Mouse (Mus musculus): ENCODE results near the gene Necab2.

The Necab2 gene

GRCm38 (mm10) chr8:119451131-119451530, 4.6 kb downstream of the Necab2 start:
- DNase-seq (ENCODE audit: low read depth, low spot score), result no peak

- no peak for DNase-seq (ENCODE audit: low read depth, low spot score)
Measured at GRCm38 (mm10) chr8:119452919-119453318, 6.4 kb downstream of the Necab2 start.

- no peak for DNase-seq (ENCODE audit: low read depth, low spot score)
Measured at GRCm38 (mm10) chr8:119456045-119456444, 9.5 kb downstream of the Necab2 start.

- no peak for DNase-seq (ENCODE audit: low read depth, low spot score)
Measured at GRCm38 (mm10) chr8:119459724-119460123, 13.2 kb downstream of the Necab2 start.

GRCm38 (mm10) chr8:119461356-119461755, 14.8 kb downstream of the Necab2 start:
- DNase-seq (ENCODE audit: low read depth, low spot score), result no peak

GRCm38 (mm10) chr8:119463709-119464108, 17.2 kb downstream of the Necab2 start:
- no peak for DNase-seq (ENCODE audit: low read depth, low spot score)

GRCm38 (mm10) chr8:119466105-119466504, 19.6 kb downstream of the Necab2 start:
- peak; percentile 92 for DNase-seq (ENCODE audit: low read depth, low spot score)

GRCm38 (mm10) chr8:119466794-119467193, 20.3 kb downstream of the Necab2 start:
- no peak for DNase-seq (ENCODE audit: low read depth, low spot score)

- no peak for DNase-seq (ENCODE audit: low read depth, low spot score)
Measured at GRCm38 (mm10) chr8:119468091-119468490, 21.6 kb downstream of the Necab2 start.

GRCm38 (mm10) chr8:119478684-119479083, 32.2 kb downstream of the Necab2 start:
- peak; percentile 88 for DNase-seq (ENCODE audit: low read depth, low spot score)

- DNase-seq (ENCODE audit: low read depth, low spot score), result no peak
Measured at GRCm38 (mm10) chr8:119484145-119484896, 37.8 kb downstream of the Necab2 start.

GRCm38 (mm10) chr8:119487093-119487492, 40.6 kb downstream of the Necab2 start:
- no peak for DNase-seq (ENCODE audit: low read depth, low spot score)

GRCm38 (mm10) chr8:119496848-119497247, 50.3 kb downstream of the Necab2 start:
- peak; percentile 74 for DNase-seq (ENCODE audit: low read depth, low spot score)

GRCm38 (mm10) chr8:119499836-119500235, 53.3 kb downstream of the Necab2 start:
- DNase-seq (ENCODE audit: low read depth, low spot score), result no peak

- DNase-seq (ENCODE audit: low read depth, low spot score), result no peak
Measured at GRCm38 (mm10) chr8:119501598-119501997, 55.1 kb downstream of the Necab2 start, which contains the start of gene Slc38a8. Gene Slc38a8 (minus strand): TSS chr8:119501698.

GRCm38 (mm10) chr8:119502111-119502510, 55.6 kb downstream of the Necab2 start:
- no peak for DNase-seq (ENCODE audit: low read depth, low spot score)

- DNase-seq (ENCODE audit: low read depth, low spot score), result no peak
Measured at GRCm38 (mm10) chr8:119503191-119503767, 56.8 kb downstream of the Necab2 start.

GRCm38 (mm10) chr8:119505488-119505887, 59.0 kb downstream of the Necab2 start:
- no peak for DNase-seq (ENCODE audit: low read depth, low spot score)

GRCm38 (mm10) chr8:119506106-119506505, 59.6 kb downstream of the Necab2 start:
- no peak for DNase-seq (ENCODE audit: low read depth, low spot score)

GRCm38 (mm10) chr8:119510471-119510870, 64.0 kb downstream of the Necab2 start:
- DNase-seq (ENCODE audit: low read depth, low spot score), result no peak

- DNase-seq (ENCODE audit: low read depth, low spot score), result no peak
Measured at GRCm38 (mm10) chr8:119511722-119512121, 65.2 kb downstream of the Necab2 start.

GRCm38 (mm10) chr8:119513405-119513804, 66.9 kb downstream of the Necab2 start:
- DNase-seq (ENCODE audit: low read depth, low spot score), result no peak

- DNase-seq (ENCODE audit: low read depth, low spot score), result no peak
Measured at GRCm38 (mm10) chr8:119514940-119515339, 68.4 kb downstream of the Necab2 start.

Measured in ES-CJ7 (cell line).